Mouse (Mus musculus): ENCODE measurements around the gene Atp6v1b1.
A peak's percentile ranks its signal among the peaks of the same experiment; 100 is the strongest.

Gene Atp6v1b1

DNA sequence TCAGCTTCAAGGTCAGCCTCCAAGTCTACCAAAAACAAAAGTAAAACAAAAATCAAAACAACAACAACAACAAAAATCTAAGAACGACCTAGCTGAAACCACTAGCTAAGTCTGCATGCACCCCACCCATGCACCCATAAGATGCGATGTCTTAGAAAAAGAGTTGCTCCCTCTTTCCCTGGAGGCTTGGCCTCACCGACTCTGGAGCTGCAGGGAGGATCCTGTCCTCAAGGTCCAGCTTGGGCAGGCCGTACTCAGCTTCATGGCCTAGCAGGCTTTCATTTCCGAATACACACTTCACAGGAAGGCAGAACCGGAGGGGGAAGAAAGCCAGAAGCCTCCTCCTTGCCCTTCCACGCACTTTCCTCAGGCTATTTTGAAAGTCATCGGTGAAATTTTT lies 25.8 kb upstream of the Atp6v1b1 start:
- no peak for DNase-seq

DNA sequence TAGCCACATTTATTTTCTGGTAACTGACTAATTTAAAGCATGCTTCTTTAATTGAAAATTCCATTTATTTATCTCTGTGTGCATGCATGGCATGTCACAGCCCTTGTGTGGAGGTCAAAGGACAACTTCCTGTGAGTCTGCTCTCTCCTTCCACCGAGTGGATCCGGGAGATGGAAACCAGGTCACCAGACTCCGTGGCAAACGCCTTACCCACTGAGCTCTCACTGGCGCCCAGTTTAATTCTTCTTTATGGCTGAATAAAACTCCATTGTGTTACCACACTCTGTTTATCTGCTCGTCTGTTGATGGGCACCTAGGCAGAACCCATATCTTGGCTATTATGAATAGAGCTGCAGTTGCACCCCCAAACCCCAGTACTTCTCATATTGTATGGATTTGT lies 20.3 kb upstream of the Atp6v1b1 start:
- no peak for DNase-seq

DNA sequence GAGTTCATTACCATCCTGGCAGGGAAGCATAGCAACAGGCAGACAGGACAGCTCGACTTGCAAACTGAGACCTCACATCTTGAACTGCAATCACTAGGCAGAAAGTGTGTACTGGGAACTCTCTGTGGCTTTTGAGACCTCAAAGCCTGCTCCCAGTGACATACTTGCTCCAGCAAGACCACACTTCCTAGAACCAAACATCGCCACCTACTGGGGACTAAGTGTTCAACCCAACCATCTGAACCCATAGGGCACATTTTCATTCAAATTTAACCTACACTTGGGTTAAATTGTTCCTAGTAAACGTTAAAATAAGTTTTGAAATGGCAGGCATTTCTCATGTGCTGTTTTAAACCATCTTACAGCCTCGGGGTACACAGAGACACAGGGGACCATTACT lies 15.6 kb upstream of the Atp6v1b1 start:
- no peak for DNase-seq

- DNase-seq: no peak
Observed at GRCm38 (mm10) chr6:83728488-83728887, 14.3 kb upstream of the Atp6v1b1 start.

GRCm38 (mm10) chr6:83729350-83729970 lies 13.3 kb upstream of the Atp6v1b1 start:
- no peak for DNase-seq

GRCm38 (mm10) chr6:83731128-83731527 lies 11.7 kb upstream of the Atp6v1b1 start:
- DNase-seq: no peak

- no peak for DNase-seq
Observed at GRCm38 (mm10) chr6:83737311-83737710, 5.5 kb upstream of the Atp6v1b1 start.

DNA sequence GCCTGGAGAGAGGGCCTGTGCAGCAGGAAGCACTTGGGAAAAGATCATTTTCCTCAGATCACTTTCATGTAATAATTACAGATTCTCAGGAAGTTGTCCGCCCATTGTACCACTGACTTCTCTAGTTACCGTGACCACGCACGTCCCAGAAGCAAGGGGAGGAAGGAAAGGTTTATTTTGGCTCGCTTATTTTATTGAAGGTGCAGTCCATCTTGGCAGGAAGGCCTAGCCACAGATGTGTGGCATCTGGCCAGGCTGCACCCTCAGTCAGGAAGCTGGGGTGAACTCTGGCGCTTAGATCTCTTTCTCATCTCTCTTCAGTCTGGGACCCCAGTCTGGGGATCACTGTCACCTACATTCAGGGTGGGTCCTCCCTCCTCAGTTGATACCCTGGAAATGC lies 4.2 kb upstream of the Atp6v1b1 start:
- DNase-seq: no peak

GRCm38 (mm10) chr6:83743212-83743611 lies 422 bp downstream of the Atp6v1b1 start:
- no peak for DNase-seq

- DNase-seq: no peak
Observed at GRCm38 (mm10) chr6:83744126-83744525, 1.3 kb downstream of the Atp6v1b1 start.

GRCm38 (mm10) chr6:83744557-83744956 lies 1.8 kb downstream of the Atp6v1b1 start:
- no peak for DNase-seq

DNA sequence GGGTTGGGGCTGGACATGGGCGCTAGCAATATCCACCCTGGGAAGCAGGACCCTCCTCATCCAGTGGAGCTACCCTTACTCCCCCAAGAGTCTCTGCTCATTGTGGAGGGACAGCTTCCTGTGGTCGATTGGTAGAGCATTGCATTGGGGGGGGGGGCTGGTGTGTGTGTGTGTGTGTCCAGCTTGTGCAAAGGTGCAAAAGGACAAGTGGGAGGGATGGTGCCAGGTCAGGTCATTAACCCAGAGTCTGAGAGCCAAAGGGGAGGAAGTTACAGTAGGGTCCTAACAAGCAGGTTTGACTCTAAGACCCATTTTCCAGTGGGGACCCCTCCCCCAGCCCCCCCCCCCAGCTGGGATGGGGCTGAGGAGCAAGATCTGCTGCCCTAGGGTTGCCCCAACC lies 2.7 kb downstream of the Atp6v1b1 start:
- DNase-seq: no peak

DNA sequence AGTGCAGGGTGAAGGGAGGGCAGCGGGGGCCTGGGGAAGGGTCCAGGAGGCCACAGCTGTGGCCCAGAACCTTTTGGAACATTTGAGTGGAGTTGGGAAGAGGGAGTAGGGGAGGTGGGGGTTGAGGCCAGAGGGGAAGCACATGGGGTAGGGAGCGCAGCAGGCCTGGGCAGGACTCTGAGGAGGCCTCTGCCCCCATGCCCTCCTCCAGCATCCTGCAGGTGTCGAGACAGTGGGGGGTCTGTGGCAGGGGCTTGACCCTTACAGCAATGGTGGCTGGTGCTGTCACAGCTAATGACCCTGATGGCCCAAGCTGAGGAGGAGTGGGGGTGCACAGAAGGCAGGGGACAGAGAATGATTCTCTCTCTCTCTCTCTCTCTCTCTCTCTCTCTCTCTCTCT lies 6.5 kb downstream of the Atp6v1b1 start:
- no peak for DNase-seq

- no peak for DNase-seq
Observed at GRCm38 (mm10) chr6:83750171-83750684, 7.4 kb downstream of the Atp6v1b1 start.

- DNase-seq: no peak
Observed at GRCm38 (mm10) chr6:83756051-83756450, 13.3 kb downstream of the Atp6v1b1 start.

DNA sequence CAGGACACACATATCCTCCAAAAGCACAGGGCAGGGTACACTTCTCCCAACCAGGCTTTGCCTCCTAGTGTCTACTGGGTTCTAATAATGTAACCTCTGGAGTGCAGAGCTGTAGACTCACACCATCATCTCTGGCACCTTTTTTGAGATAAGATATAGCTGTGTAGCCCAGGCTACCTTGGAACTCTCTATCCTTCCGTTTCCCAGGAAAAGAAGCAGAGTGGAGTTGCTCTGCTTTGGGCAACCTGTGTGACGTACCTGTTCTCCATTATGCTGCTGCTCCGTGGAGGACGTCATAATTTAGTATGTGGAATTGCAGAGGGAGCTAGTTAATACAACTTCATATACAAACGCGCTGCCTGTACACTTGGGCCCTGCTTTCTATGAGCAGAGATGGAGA lies 19.6 kb downstream of the Atp6v1b1 start, which contains the start of gene Ankrd53:
Gene Ankrd53 (plus strand): TSS at position 301 of the 400 bp plus-strand sequence.
- DNase-seq: no peak

- DNase-seq: no peak
Observed at GRCm38 (mm10) chr6:83762880-83763431, 20.2 kb downstream of the Atp6v1b1 start.

GRCm38 (mm10) chr6:83766982-83767381 lies 24.2 kb downstream of the Atp6v1b1 start:
- no peak for DNase-seq

GRCm38 (mm10) chr6:83768485-83768884 lies 25.7 kb downstream of the Atp6v1b1 start:
- no peak for DNase-seq

GRCm38 (mm10) chr6:83774126-83774525 lies 31.3 kb downstream of the Atp6v1b1 start:
- DNase-seq: no peak

GRCm38 (mm10) chr6:83774781-83775563 lies 32.2 kb downstream of the Atp6v1b1 start:
- peak; percentile 64 for DNase-seq

DNA sequence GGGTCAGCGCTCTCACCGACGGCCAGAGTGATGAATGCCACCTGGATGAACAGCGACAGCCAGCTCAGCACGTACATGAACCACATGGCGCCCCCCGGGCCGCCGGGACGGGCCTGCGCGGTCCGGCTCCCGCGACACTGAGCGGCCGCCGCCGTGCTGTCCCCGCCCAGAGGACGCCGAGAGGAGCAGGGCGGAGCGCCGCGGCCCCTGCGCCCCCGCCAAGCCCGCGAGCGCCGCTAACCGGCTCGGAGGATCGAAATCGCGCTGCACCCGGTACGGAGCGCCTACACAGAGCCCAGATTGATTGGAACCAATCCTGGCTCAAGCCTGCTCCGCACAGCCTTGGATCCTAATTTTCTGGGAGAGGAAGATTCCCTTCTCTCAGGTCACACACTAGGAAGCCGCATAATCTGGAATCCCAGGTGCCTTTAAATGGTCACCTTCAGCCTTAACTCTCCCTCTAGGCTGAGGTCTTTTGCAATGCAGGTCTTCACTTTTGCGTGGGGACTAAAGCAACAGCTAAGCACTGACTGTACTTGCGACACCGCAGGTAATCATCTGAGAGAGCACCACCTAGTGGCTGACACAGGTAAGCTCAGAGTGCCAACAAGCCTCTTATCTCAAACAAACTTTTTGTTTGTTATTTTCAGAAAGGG lies 33.0 kb downstream of the Atp6v1b1 start, which contains the start of gene Tex261:
Gene Tex261 (minus strand): TSS at position 176 of the 656 bp plus-strand sequence.
- DNase-seq: peak; percentile 92

- DNase-seq: no peak
Observed at GRCm38 (mm10) chr6:83778306-83778705, 35.5 kb downstream of the Atp6v1b1 start.

Data from cerebellum, adult 9-11 months (tissue).